Mouse (Mus musculus): ENCODE results near the gene Vsir. TPM values are rescaled to one million over a fixed set of nuclear protein-coding genes. Genes with fewer than 3 reads are reported as not detected.

The Vsir gene
- polyA plus RNA-seq, 1 experiment from 2014 or later = 2.2 TPM

DNA sequence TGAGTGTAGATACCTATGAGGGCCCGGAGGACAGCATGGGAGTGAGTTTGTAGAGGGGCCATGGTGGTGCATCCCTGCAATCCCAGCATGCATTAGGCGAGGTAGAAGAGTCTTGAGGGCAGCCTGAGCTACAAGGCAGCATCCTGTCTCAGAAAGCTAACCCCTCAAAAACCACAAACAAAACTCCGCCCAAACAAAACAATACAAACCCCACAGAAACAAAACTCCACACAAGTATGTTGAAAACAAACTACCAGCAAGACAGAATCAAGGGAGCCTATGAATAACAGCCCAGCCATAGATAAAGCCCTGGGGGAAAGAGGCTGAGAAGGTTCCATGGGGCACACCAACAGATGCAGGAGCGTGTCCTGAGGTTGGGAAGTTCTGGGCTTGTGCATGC lies 595 bp upstream of the Vsir start:
- Histone ChIP-seq H3K27ac (no peak overlapping the region; the same call in 1 of the 2 replicates), H3K4me1 (peaks cover 55% of the 10 kb centered on the region), H3K36me3 (no peaks in the 10 kb centered on the region), H3K9me3 (no peaks in the 10 kb centered on the region), H3K27me3 (ENCODE audit: insufficient read depth, poor library complexity, severe bottlenecking) (peaks cover 13% of the 10 kb centered on the region; the same call in 1 of the 2 replicates), H3K4me3 (no peak overlapping the region)
- no peak for DNase-seq (ENCODE audit: low spot score)
- 69% methylated on average over 4 of the region's 4 CpGs for WGBS

DNA sequence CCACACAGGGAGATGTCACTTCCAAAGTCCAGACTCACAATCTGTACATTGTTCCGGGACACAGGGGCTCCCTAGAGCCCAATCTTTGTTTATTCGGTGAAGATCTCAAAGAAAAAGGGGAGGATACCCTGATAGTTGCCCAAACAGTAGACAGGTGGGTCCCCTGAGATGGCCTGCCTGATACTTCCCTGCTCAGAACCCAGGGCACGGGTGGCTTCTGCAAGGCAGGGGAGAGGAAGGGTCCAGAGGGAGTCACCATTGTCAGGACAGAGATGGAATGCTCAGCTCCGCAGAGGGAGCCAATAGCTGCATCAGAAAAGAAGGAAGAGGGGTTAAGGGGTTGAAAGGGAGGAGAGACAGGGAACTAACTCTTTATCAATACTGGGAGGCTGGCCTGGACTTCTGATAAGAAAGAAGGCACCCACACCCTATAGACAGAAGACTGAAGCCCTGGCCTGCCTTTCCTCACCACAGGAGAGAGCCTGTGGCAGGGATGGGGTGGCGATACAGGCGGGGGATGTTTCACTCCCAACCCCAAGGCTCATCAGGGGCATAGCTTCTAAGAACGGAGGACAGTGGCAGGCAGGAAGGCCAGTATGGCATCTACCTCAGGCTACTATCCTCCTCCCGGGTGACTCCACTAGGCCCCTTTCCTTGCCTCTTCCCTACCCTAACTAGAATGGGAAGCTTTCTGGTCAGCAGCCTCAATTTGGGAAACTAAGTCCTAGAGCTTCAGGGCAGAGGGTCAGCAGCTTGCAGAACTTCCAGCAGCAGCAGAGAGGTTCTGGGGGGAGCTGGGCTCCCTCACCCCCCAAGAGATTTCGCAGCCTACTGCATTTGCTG lies 1.3 kb downstream of the Vsir start:
- peaks cover 73% of the 10 kb centered on the region for H3K4me1 ChIP-seq

DNA sequence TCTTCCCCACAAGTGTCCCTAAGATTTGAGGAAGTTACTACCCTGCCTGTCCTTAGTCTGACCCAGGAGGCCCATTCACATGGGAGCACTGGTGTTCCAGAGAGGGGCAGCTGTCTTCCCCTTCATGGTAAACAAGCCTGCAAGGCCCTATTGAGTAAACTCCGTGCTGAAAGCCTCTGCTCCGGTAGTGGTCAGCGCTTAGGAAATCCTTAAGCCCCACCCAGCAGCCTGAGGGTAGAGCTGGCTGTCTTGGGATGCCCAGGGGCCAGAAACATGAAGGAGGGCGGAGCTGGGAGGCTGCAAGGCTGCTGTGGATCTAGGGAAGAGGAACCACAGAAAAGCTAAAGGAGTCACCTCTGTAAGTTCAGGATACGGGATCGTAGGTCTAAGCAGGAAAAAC lies 2.4 kb downstream of the Vsir start:
- H3K27me3 ChIP-seq (ENCODE audit: insufficient read depth, poor library complexity, severe bottlenecking) = peaks cover 13% of the 10 kb centered on the region; the same call in 1 of the 2 replicates
- DNase-seq (ENCODE audit: low spot score) = no peak
- WGBS = 34% methylated on average over 6 of the region's 6 CpGs
- no peaks in the 10 kb centered on the region for H3K9me3 ChIP-seq
- no peaks in the 10 kb centered on the region for H3K36me3 ChIP-seq
- H3K4me1 ChIP-seq = peaks cover 74% of the 10 kb centered on the region
- no peak overlapping the region for H3K4me3 ChIP-seq
- H3K27ac ChIP-seq = peak overlapping the region; percentile 26; the same call in 1 of the 2 replicates

More for the DNA sequence above, 1.3 kb downstream of the Vsir start:
- DNase-seq (ENCODE audit: low spot score) = no peak
- peaks cover 13% of the 10 kb centered on the region; the same call in 1 of the 2 replicates for H3K27me3 ChIP-seq (ENCODE audit: insufficient read depth, poor library complexity, severe bottlenecking)
- peak overlapping the region; percentile 59; the same call in 1 of the 2 replicates for H3K4me3 ChIP-seq
- H3K27ac ChIP-seq = peak overlapping the region; percentile 54; the same call in 1 of the 2 replicates
- no peaks in the 10 kb centered on the region for H3K36me3 ChIP-seq
- H3K9me3 ChIP-seq = no peaks in the 10 kb centered on the region
- WGBS = 20% methylated on average over 9 of the region's 9 CpGs

DNA sequence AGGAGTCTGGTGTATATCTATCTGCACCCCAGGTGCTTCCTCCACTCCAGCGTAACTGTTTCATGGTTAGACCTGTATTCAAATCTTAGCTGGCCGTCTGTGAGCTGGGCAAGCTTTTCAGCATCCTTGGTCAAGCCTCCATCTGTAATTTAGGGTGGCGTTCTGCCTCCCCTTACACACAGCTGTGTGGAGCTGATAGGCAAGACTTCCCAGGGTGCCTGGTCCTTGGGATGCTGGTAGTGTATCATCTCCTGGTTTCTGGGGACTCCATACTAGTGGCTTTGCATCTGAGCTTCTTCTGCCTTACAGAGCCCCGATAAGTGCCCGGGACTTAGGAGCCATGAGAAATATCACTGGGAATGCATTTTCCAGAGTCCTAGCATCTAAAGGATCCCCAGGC lies 3.0 kb downstream of the Vsir start:
- H3K4me3 ChIP-seq = no peak overlapping the region
- no peak overlapping the region for H3K27ac ChIP-seq
- H3K27me3 ChIP-seq (ENCODE audit: insufficient read depth, poor library complexity, severe bottlenecking) = peaks cover 13% of the 10 kb centered on the region; the same call in 1 of the 2 replicates
- no peaks in the 10 kb centered on the region for H3K9me3 ChIP-seq
- peaks cover 78% of the 10 kb centered on the region for H3K4me1 ChIP-seq
- H3K36me3 ChIP-seq = no peaks in the 10 kb centered on the region
- WGBS = 80% methylated on average over 5 of the region's 5 CpGs
- no peak for DNase-seq (ENCODE audit: low spot score)

DNA sequence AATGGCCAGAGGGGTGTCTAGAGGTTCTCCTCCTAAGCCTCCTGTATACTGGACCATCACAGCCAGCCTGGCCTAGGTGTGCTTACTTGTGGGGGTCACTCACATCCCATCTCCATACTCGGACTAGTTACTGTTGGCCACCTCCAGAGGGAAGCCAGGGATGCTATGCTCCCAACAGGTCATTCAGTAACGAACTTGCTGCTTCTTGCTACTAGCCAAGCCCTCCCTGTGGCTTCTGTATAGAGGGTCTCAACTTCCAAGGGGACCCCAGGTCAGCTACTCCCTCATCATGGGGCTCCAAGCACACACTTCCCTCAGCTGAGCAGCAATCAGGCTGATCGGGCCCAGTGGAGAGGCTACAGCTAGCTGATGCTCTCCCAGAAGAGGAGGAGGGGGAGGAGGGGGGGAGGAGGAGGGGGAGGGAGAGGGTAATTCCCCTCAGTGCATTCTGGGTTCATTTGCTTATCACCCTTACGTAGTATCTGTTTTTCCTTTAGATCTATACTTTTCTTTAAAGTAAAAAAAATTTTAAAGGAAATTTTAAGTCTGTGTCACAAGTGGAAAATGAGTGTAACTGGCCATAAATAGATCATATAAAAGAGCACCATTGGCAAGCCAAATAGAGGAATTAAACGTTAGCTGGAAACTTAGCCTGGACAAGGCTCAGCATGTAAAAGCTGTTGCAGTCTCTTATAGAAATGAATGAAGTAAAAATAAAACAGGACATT lies 3.6 kb downstream of the Vsir start:
- H3K27me3 ChIP-seq (ENCODE audit: insufficient read depth, poor library complexity, severe bottlenecking) = peaks cover 13% of the 10 kb centered on the region; the same call in 1 of the 2 replicates
- peaks cover 84% of the 10 kb centered on the region for H3K4me1 ChIP-seq
- DNase-seq (ENCODE audit: low spot score) = no peak
- H3K9me3 ChIP-seq = no peaks in the 10 kb centered on the region
- H3K4me3 ChIP-seq = peak overlapping the region; percentile 40
- 49% methylated on average over 5 of the region's 5 CpGs for WGBS
- no peaks in the 10 kb centered on the region for H3K36me3 ChIP-seq
- H3K27ac ChIP-seq = no peak overlapping the region

DNA sequence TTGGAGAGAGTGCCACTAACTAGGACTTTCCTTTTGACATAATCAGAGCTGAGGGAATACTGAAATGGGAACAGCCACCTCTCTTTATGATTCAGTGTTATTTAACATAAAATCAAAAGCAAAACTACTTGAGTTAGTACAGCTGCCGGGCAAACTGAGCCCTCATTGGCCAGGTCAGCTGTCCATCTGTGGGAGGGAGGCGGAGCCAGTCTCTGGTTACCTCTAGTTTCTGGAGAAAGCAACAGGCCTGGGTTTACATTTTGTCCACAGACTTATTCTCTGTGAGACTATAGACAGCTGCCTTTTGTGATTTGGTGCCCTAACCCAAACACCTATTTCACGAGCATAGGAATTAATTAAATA lies 4.1 kb downstream of the Vsir start:
- Histone ChIP-seq H3K9me3 (no peaks in the 10 kb centered on the region), H3K27me3 (ENCODE audit: insufficient read depth, poor library complexity, severe bottlenecking) (peaks cover 13% of the 10 kb centered on the region; the same call in 1 of the 2 replicates), H3K4me1 (peaks cover 89% of the 10 kb centered on the region), H3K27ac (peak overlapping the region; percentile 74), H3K36me3 (no peaks in the 10 kb centered on the region), H3K4me3 (peak overlapping the region; percentile 40)
- DNase-seq (ENCODE audit: low spot score) = peak; percentile 88
- WGBS = 39% methylated on average over 3 of the region's 3 CpGs

DNA sequence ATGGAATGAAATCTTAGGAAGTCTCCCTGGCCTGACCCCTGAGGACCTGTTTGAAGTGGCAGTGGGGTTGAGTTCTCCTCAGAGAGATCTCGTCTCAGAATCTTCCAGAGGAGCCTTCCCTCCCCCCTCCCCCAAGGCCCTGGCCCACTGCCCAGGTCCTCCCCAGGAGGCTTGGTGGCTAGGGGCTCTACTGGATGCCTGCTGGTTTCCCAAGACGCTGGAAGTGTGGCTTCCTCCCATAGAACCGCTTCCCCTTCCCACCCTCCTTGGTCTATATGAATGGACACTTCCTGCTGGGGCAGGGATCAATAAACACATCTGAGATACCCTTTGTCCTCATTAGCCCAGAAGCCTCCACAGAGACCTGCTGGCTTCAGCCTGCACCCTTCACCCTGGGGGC lies 4.6 kb downstream of the Vsir start:
- peak overlapping the region; percentile 74 for H3K27ac ChIP-seq
- DNase-seq (ENCODE audit: low spot score) = no peak
- H3K27me3 ChIP-seq (ENCODE audit: insufficient read depth, poor library complexity, severe bottlenecking) = peaks cover 13% of the 10 kb centered on the region; the same call in 1 of the 2 replicates
- no peaks in the 10 kb centered on the region for H3K9me3 ChIP-seq
- H3K36me3 ChIP-seq = no peaks in the 10 kb centered on the region
- 33% methylated on average over 3 of the region's 3 CpGs for WGBS
- peaks cover 88% of the 10 kb centered on the region for H3K4me1 ChIP-seq
- H3K4me3 ChIP-seq = no peak overlapping the region

DNA sequence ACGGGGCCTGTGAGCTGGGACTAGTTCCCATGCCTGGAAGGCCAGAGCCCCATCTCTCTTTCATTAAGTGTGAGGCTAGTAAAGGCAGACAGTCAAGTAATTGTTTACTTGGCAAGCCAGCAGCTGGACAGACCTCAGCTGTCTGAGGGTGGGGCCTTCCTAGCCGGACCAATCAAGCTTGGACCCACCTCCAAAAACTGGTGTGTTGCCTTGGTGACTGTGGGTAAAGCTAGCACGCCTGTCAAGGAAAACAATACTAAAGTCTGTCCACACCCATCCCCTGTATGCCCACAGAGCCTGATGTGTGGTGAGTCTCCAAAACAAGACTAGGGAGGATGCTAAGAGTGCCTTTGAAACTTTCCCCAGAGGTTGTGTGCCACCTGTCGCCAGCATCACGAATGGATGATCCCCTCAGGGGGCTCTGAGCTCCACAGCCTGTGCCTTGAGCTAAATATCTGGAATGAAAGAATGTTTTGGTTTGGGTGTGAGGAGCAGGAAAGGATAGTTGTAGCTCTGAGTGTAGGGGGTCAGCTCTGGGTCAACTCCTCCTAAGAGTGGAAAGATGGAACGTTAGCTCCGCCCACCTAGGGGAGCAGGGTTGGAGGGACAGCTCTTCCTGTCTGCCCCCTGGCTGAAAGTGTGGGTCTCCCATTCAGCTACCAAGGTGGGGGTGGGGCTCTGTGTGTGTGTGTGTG lies 5.3 kb downstream of the Vsir start:
- WGBS = 31% methylated on average over 7 of the region's 7 CpGs
- DNase-seq (ENCODE audit: low spot score) = peak; percentile 84
- peaks cover 13% of the 10 kb centered on the region; the same call in 1 of the 2 replicates for H3K27me3 ChIP-seq (ENCODE audit: insufficient read depth, poor library complexity, severe bottlenecking)

DNA sequence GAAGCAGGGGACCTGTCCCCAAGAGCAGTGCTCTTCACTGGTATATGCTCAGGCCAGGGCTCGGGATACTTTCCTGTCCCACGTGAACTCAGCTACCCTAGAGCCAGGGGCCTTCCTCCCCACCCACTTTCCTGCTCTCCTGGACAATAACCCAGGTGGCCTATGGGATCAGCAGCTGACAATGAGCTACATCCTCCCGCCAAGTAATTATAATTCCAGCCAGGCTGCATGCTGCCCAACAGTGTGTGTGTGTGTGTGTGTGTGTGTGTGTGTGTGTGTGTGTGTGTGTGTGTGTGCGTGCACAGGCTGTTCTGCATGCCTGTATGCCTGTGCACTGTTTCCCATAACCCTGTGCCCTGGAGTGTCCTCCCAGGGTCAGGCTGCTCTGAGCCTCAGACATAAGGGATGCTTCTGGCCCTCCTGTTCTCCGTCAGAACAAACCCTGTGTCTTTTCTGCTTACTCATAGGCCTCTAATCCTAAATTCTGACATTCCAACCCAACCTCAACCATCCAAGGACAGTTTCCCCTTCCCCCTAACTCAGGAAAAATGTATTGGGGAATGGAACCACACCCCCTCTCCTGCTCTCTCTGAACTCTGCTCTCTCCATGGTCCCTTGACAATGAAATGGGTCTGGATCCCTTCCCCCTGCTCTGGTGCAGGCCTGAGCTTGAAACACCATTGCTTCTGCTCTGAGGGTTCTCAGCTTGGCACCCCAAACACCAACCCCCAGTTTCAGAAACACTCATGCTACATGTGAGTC lies 6.8 kb downstream of the Vsir start:
- Histone ChIP-seq H3K9me3 (no peaks in the 10 kb centered on the region), H3K4me3 (no peak overlapping the region), H3K36me3 (no peaks in the 10 kb centered on the region), H3K27me3 (ENCODE audit: insufficient read depth, poor library complexity, severe bottlenecking) (no peaks in the 10 kb centered on the region), H3K27ac (peak overlapping the region; percentile 43), H3K4me1 (peaks cover 66% of the 10 kb centered on the region)
- WGBS = 71% methylated on average over 5 of the region's 5 CpGs
- no peak for DNase-seq (ENCODE audit: low spot score)

More for the DNA sequence above, 5.3 kb downstream of the Vsir start:
- H3K36me3 ChIP-seq = no peaks in the 10 kb centered on the region
- H3K4me1 ChIP-seq = peaks cover 81% of the 10 kb centered on the region
- no peak overlapping the region for H3K4me3 ChIP-seq
- peak overlapping the region; percentile 74 for H3K27ac ChIP-seq
- no peaks in the 10 kb centered on the region for H3K9me3 ChIP-seq

DNA sequence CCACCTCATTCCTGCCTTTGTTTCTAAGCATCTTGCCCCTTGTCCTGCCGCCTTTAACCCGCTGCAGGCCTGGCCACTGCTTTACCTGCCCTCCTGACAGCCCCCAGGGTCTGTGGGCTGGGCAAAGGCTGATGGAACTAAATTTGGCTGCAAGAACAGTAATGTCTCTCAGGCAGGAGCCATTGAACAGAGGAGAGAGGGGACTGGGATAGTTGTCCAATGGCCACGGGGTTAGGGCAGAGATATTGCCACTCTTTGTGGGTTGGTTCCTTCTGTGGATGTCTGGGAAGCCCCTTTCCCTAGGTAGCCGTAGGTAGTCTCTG lies 7.3 kb downstream of the Vsir start:
- Histone ChIP-seq H3K27ac (peak overlapping the region; percentile 43), H3K4me1 (peaks cover 64% of the 10 kb centered on the region), H3K36me3 (no peaks in the 10 kb centered on the region), H3K4me3 (no peak overlapping the region), H3K27me3 (ENCODE audit: insufficient read depth, poor library complexity, severe bottlenecking) (no peaks in the 10 kb centered on the region), H3K9me3 (no peaks in the 10 kb centered on the region)
- no peak for DNase-seq (ENCODE audit: low spot score)
- WGBS = 87% methylated on average over 4 of the region's 4 CpGs

DNA sequence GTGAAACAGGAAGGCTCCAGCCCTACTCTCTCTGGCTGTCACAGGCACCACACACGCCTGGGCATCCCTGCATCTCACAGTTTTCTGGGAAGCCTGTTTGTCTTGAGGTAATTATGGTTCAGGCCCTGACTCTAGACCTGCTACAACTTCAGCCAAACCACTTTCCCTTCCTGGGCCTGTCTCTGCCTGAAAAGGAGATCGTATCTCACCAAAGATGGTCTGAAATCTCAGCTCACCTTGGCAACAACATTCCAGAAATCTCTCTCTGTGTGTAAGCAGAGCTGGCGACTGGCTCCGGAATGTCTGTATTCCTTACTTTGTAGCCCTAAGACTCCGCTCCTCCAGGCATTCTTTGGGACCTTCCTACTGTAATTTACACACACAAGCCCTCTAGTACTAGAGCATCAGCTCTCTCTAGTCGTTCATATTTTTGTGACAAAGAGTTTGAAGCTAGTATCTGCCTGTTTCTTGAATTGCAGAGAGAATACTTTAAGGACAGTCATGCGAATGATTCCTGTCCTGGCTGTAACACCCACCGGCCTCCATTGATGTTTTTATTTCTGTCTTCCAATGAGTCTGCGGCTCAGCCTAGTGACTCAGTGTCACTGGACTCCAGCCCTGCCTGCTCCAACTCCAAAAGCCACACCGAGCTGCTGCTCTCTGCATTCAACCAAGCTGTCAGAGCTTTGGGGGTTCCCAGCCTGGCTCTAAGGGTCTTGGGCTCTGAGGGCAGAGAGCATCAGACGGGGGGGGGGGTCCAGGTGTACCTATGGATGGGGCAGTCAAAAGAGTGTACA lies 8.4 kb downstream of the Vsir start:
- Histone ChIP-seq H3K4me3 (no peak overlapping the region), H3K27me3 (ENCODE audit: insufficient read depth, poor library complexity, severe bottlenecking) (no peaks in the 10 kb centered on the region), H3K27ac (peak overlapping the region; percentile 26), H3K9me3 (no peaks in the 10 kb centered on the region), H3K4me1 (peaks cover 57% of the 10 kb centered on the region), H3K36me3 (no peaks in the 10 kb centered on the region)
- DNase-seq (ENCODE audit: low spot score) = no peak
- 53% methylated on average over 11 of the region's 11 CpGs for WGBS

All from heart, embryonic 10.5 days (tissue).